Mouse (Mus musculus): Measurements from ENCODE around the gene Zfp709. TPM values are rescaled to one million over a fixed set of nuclear protein-coding genes. Genes with fewer than 3 reads are reported as not detected.
A peak's percentile ranks its signal among the peaks of the same experiment; 100 is the strongest.
"Not testable (repeated sequence)": the region's sequence is repeated elsewhere in the genome, so short reads cannot be mapped to it uniquely, and the experiment has no call there.

Gene Zfp709
- polyA plus RNA-seq, 1 experiment from 2014 or later: 6.6 TPM

- Histone ChIP-seq H3K9ac (ENCODE audit: low read length) (peak within 1 kb of the TSS; percentile 97), H3K27me3 (ENCODE audit: control insufficient read depth, insufficient read depth, low read length) (no peaks in the 10 kb centered on the region), H3K36me3 (ENCODE audit: control insufficient read depth, insufficient read depth, low read length) (no peaks in the 10 kb centered on the region), H3K4me3 (ENCODE audit: low read depth, low read length) (peak within 1 kb of the TSS; percentile 71), H3K4me1 (ENCODE audit: control insufficient read depth, insufficient read depth, low read length) (no peaks in the 10 kb centered on the region), H3K27ac (ENCODE audit: low read depth, low read length) (peak within 1 kb of the TSS; percentile 97), H3K9me3 (ENCODE audit: control insufficient read depth, low read length) (no peaks in the 10 kb centered on the region), H3K4me2 (ENCODE audit: low read depth) (peak within 1 kb of the TSS; percentile 53)
- peak; percentile 93 for ATAC-seq (ENCODE audit: insufficient read depth, low FRiP score, low TSS enrichment)
- 7% methylated on average over 47 of the region's 47 CpGs for WGBS
- peak; percentile 89 for DNase-seq (ENCODE audit: low spot score)
Measured at GRCm38 (mm10) chr8:71908309-71909261, 26.8 kb downstream of the Zfp709 start, which contains the start of the genes Zfp882 and Zfp617. Gene Zfp882 (plus strand): TSS chr8:71908608. Gene Zfp617 (plus strand): TSS chr8:71908635.

GRCm38 (mm10) chr8:71912286-71912685 is 30.5 kb downstream of the Zfp709 start:
- H3K9ac ChIP-seq (ENCODE audit: low read length): no peak overlapping the region
- H3K4me2 ChIP-seq (ENCODE audit: low read depth): no peak overlapping the region
- H3K36me3 ChIP-seq (ENCODE audit: control insufficient read depth, insufficient read depth, low read length): peaks cover 5% of the 10 kb centered on the region
- no peak for ATAC-seq (ENCODE audit: insufficient read depth, low FRiP score, low TSS enrichment)
- 82% methylated on average over 2 of the region's 2 CpGs for WGBS
- H3K9me3 ChIP-seq (ENCODE audit: control insufficient read depth, low read length): no peaks in the 10 kb centered on the region
- DNase-seq (ENCODE audit: low spot score): no peak
- no peak overlapping the region for H3K4me3 ChIP-seq (ENCODE audit: low read depth, low read length)
- no peaks in the 10 kb centered on the region for H3K4me1 ChIP-seq (ENCODE audit: control insufficient read depth, insufficient read depth, low read length)
- H3K27ac ChIP-seq (ENCODE audit: low read depth, low read length): no peak overlapping the region
- no peaks in the 10 kb centered on the region for H3K27me3 ChIP-seq (ENCODE audit: control insufficient read depth, insufficient read depth, low read length)

GRCm38 (mm10) chr8:71922567-71923401 is 41.0 kb downstream of the Zfp709 start:
- WGBS: under 1% methylated on average over 57 of the region's 57 CpGs
- DNase-seq (ENCODE audit: low spot score) (peak; percentile 94), ATAC-seq (ENCODE audit: insufficient read depth, low FRiP score, low TSS enrichment) (peak; percentile 99)
- Histone ChIP-seq H3K36me3 (ENCODE audit: control insufficient read depth, insufficient read depth, low read length) (no peaks in the 10 kb centered on the region), H3K4me1 (ENCODE audit: control insufficient read depth, insufficient read depth, low read length) (no peaks in the 10 kb centered on the region), H3K4me2 (ENCODE audit: low read depth) (peak overlapping the region; percentile 55), H3K27ac (ENCODE audit: low read depth, low read length) (peak overlapping the region; percentile 93), H3K27me3 (ENCODE audit: control insufficient read depth, insufficient read depth, low read length) (no peaks in the 10 kb centered on the region), H3K9me3 (ENCODE audit: control insufficient read depth, low read length) (no peaks in the 10 kb centered on the region), H3K4me3 (ENCODE audit: low read depth, low read length) (peak overlapping the region; percentile 55), H3K9ac (ENCODE audit: low read length) (peak overlapping the region; percentile 72)

GRCm38 (mm10) chr8:71925791-71926190 is 44.0 kb downstream of the Zfp709 start:
- no peak overlapping the region for H3K4me3 ChIP-seq (ENCODE audit: low read depth, low read length)
- H3K4me2 ChIP-seq (ENCODE audit: low read depth): no peak overlapping the region
- no peak overlapping the region for H3K9ac ChIP-seq (ENCODE audit: low read length)
- 96% methylated on average over 5 of the region's 5 CpGs for whole genome bisulfite sequencing
- DNase-seq (ENCODE audit: low spot score): no peak
- H3K27me3 ChIP-seq (ENCODE audit: control insufficient read depth, insufficient read depth, low read length): no peaks in the 10 kb centered on the region
- H3K4me1 ChIP-seq (ENCODE audit: control insufficient read depth, insufficient read depth, low read length): no peaks in the 10 kb centered on the region
- H3K36me3 ChIP-seq (ENCODE audit: control insufficient read depth, insufficient read depth, low read length): peaks cover 3% of the 10 kb centered on the region
- H3K27ac ChIP-seq (ENCODE audit: low read depth, low read length): no peak overlapping the region
- no peak for ATAC-seq (ENCODE audit: insufficient read depth, low FRiP score, low TSS enrichment)
- no peaks in the 10 kb centered on the region for H3K9me3 ChIP-seq (ENCODE audit: control insufficient read depth, low read length)

- H3K4me1 ChIP-seq (ENCODE audit: control insufficient read depth, insufficient read depth, low read length): no peaks in the 10 kb centered on the region
- 100% methylated on average over 3 of the region's 3 CpGs for whole genome bisulfite sequencing
- no peaks in the 10 kb centered on the region for H3K27me3 ChIP-seq (ENCODE audit: control insufficient read depth, insufficient read depth, low read length)
- no peak for DNase-seq (ENCODE audit: low spot score)
- no peak overlapping the region for H3K27ac ChIP-seq (ENCODE audit: low read depth, low read length)
- H3K4me2 ChIP-seq (ENCODE audit: low read depth): no peak overlapping the region
- H3K36me3 ChIP-seq (ENCODE audit: control insufficient read depth, insufficient read depth, low read length): peaks cover 6% of the 10 kb centered on the region
- H3K9ac ChIP-seq (ENCODE audit: low read length): no peak overlapping the region
- ATAC-seq (ENCODE audit: insufficient read depth, low FRiP score, low TSS enrichment): no peak
- H3K4me3 ChIP-seq (ENCODE audit: low read depth, low read length): no peak overlapping the region
- H3K9me3 ChIP-seq (ENCODE audit: control insufficient read depth, low read length): 0 out of 2 replicates have a peak, but pooled peaks cover 2% of the 10 kb centered on the region
Measured at GRCm38 (mm10) chr8:71926551-71926950, 44.7 kb downstream of the Zfp709 start.

GRCm38 (mm10) chr8:71927779-71928178 is 46.0 kb downstream of the Zfp709 start:
- Histone ChIP-seq H3K9ac (ENCODE audit: low read length) (no peak overlapping the region), H3K27me3 (ENCODE audit: control insufficient read depth, insufficient read depth, low read length) (no peaks in the 10 kb centered on the region), H3K4me1 (ENCODE audit: control insufficient read depth, insufficient read depth, low read length) (no peaks in the 10 kb centered on the region), H3K36me3 (ENCODE audit: control insufficient read depth, insufficient read depth, low read length) (peaks cover 7% of the 10 kb centered on the region), H3K4me3 (ENCODE audit: low read depth, low read length) (no peak overlapping the region), H3K4me2 (ENCODE audit: low read depth) (no peak overlapping the region), H3K27ac (ENCODE audit: low read depth, low read length) (no peak overlapping the region), H3K9me3 (ENCODE audit: control insufficient read depth, low read length) (0 out of 2 replicates have a peak, but pooled peaks cover 3% of the 10 kb centered on the region)
- DNase-seq (ENCODE audit: low spot score) (no peak), ATAC-seq (ENCODE audit: insufficient read depth, low FRiP score, low TSS enrichment) (no peak)

GRCm38 (mm10) chr8:71938037-71938436 is 56.2 kb downstream of the Zfp709 start:
- not testable (repeated sequence) for H3K36me3 ChIP-seq (ENCODE audit: control insufficient read depth, insufficient read depth, low read length); H3K27ac ChIP-seq (ENCODE audit: low read depth, low read length); DNase-seq (ENCODE audit: low spot score); H3K27me3 ChIP-seq (ENCODE audit: control insufficient read depth, insufficient read depth, low read length); H3K4me3 ChIP-seq (ENCODE audit: low read depth, low read length); H3K9me3 ChIP-seq (ENCODE audit: control insufficient read depth, low read length); H3K4me2 ChIP-seq (ENCODE audit: low read depth); H3K9ac ChIP-seq (ENCODE audit: low read length); ATAC-seq (ENCODE audit: insufficient read depth, low FRiP score, low TSS enrichment); H3K4me1 ChIP-seq (ENCODE audit: control insufficient read depth, insufficient read depth, low read length)
- WGBS: 83% methylated on average over 2 of the region's 2 CpGs

- Histone ChIP-seq H3K4me2 (ENCODE audit: low read depth) (no peak overlapping the region), H3K4me3 (ENCODE audit: low read depth, low read length) (no peak overlapping the region), H3K36me3 (ENCODE audit: control insufficient read depth, insufficient read depth, low read length) (no peaks in the 10 kb centered on the region), H3K27me3 (ENCODE audit: control insufficient read depth, insufficient read depth, low read length) (no peaks in the 10 kb centered on the region), H3K9me3 (ENCODE audit: control insufficient read depth, low read length) (no peaks in the 10 kb centered on the region), H3K27ac (ENCODE audit: low read depth, low read length) (no peak overlapping the region), H3K4me1 (ENCODE audit: control insufficient read depth, insufficient read depth, low read length) (no peaks in the 10 kb centered on the region), H3K9ac (ENCODE audit: low read length) (no peak overlapping the region)
- WGBS: 76% methylated on average over 2 of the region's 2 CpGs
- no peak for DNase-seq (ENCODE audit: low spot score)
- ATAC-seq (ENCODE audit: insufficient read depth, low FRiP score, low TSS enrichment): no peak
Measured at GRCm38 (mm10) chr8:71940293-71941208, 58.7 kb downstream of the Zfp709 start.

Measured in neural tube, embryonic 11.5 days (tissue).